Mouse (Mus musculus): ENCODE measurements around the gene Tatdn3. TPM values are rescaled to one million over a fixed set of nuclear protein-coding genes. Genes with fewer than 3 reads are reported as not detected.
"Not testable (repeated sequence)": the region's sequence is repeated elsewhere in the genome, so short reads cannot be mapped to it uniquely, and the experiment has no call there.

Gene Tatdn3
- polyA plus RNA-seq, 1 experiment from 2014 or later, result 15.3 TPM

GRCm38 (mm10) chr1:191025016-191026012 lies 37.4 kb downstream of the Tatdn3 start:
- ATAC-seq (ENCODE audit: low FRiP score, low read depth), result no peak; the same call in none of the 2 replicates
- Histone ChIP-seq H3K9me3 (no peaks in the 10 kb centered on the region), H3K27ac (peak overlapping the region; percentile 70)

GRCm38 (mm10) chr1:191023806-191024205 lies 38.9 kb downstream of the Tatdn3 start:
- not testable (repeated sequence) for H3K27ac ChIP-seq; H3K27me3 ChIP-seq; H3K36me3 ChIP-seq; H3K4me2 ChIP-seq (replicated peaks); ATAC-seq (ENCODE audit: low FRiP score, low read depth); H3K9ac ChIP-seq; H3K4me3 ChIP-seq; H3K9me3 ChIP-seq
- peaks cover 18% of the 10 kb centered on the region for H3K4me1 ChIP-seq
- 91% methylated on average over 6 of the region's 6 CpGs for WGBS

More at GRCm38 (mm10) chr1:191025016-191026012, 37.4 kb downstream of the Tatdn3 start:
- H3K27me3 ChIP-seq, result no peaks in the 10 kb centered on the region
- H3K4me1 ChIP-seq, result peaks cover 18% of the 10 kb centered on the region
- peak overlapping the region; percentile 81 for H3K9ac ChIP-seq
- H3K4me2 ChIP-seq (replicated peaks), result peak overlapping the region; percentile 98
- peak overlapping the region; percentile 75 for H3K4me3 ChIP-seq
- 2% methylated on average over 69 of the region's 69 CpGs for WGBS
- peaks cover 5% of the 10 kb centered on the region for H3K36me3 ChIP-seq

DNA sequence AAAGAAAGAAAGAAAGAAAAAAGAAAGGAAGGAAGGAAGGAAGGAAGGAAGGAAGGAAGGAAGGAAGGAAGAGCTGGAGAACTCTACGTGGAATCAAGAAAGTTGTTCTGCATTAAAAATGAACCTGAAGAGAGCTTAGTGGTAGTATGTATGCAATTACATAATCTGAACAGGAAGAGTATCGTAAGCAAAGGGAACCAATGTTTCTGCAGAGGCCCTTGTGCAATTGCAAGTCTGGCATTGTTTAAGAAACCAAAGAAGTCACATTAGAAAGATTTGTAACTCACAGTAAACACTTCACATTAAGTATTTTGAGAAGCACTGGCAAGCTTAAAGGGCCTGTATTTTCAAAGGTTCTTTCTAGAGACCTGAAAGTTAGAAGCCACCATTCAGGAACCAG lies 39.6 kb downstream of the Tatdn3 start:
- Histone ChIP-seq H3K27me3 (no peaks in the 10 kb centered on the region), H3K9ac (no peak overlapping the region), H3K9me3 (no peaks in the 10 kb centered on the region), H3K4me1 (peaks cover 18% of the 10 kb centered on the region), H3K36me3 (peaks cover 5% of the 10 kb centered on the region), H3K27ac (no peak overlapping the region), H3K4me2 (replicated peaks) (no peak overlapping the region), H3K4me3 (no peak overlapping the region)
- no peak for ATAC-seq (ENCODE audit: low FRiP score, low read depth)
- WGBS, result 73% methylated on average over 2 of the region's 2 CpGs

GRCm38 (mm10) chr1:191021016-191021415 lies 41.7 kb downstream of the Tatdn3 start:
- Histone ChIP-seq H3K9me3 (no peaks in the 10 kb centered on the region), H3K4me1 (peaks cover 11% of the 10 kb centered on the region), H3K4me2 (replicated peaks) (no peak overlapping the region), H3K4me3 (no peak overlapping the region), H3K9ac (no peak overlapping the region), H3K36me3 (peaks cover 5% of the 10 kb centered on the region), H3K27ac (no peak overlapping the region), H3K27me3 (no peaks in the 10 kb centered on the region)
- no peak for ATAC-seq (ENCODE audit: low FRiP score, low read depth)
- WGBS, result 54% methylated on average over 7 of the region's 7 CpGs

DNA sequence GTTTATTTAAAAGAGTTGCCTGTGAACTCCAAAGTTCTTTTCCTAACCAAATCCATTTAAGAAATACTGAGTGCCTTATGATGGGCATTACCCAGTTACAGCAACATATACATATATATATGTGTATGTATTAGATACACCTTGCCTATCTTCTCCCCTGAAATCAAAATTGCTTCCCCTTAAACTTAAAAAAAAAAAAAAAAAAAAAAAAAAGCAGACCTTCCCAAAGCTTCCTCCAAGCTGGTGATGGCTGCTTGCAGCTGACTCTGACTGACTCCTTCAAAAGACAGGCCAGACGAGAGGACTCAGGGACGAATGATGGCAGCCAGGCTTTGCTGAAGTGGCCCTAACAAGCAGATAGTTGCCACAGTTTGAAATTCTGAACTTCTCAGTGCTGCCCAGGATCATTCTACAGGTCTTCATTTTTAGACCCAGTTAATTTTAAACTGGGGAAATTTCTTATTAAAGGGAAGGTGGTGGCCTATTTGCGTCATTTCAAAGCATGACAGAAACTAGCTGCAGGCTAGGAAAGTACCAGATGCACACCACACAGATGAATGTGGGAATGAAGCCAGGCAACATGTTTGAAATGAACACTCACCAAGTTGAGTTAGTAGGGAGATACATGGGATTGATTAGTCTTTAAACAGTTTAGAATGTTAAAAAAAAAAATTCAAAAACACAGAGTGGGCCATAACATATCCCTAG lies 42.4 kb downstream of the Tatdn3 start:
- no peak overlapping the region for H3K4me3 ChIP-seq
- no peak overlapping the region for H3K4me2 ChIP-seq (replicated peaks)
- H3K27me3 ChIP-seq, result no peaks in the 10 kb centered on the region
- no peak overlapping the region for H3K9ac ChIP-seq
- ATAC-seq (ENCODE audit: low FRiP score, low read depth), result no peak
- WGBS, result 75% methylated on average over 3 of the region's 3 CpGs
- H3K27ac ChIP-seq, result no peak overlapping the region
- peaks cover 5% of the 10 kb centered on the region for H3K36me3 ChIP-seq
- H3K9me3 ChIP-seq, result no peaks in the 10 kb centered on the region
- peaks cover 10% of the 10 kb centered on the region for H3K4me1 ChIP-seq

DNA sequence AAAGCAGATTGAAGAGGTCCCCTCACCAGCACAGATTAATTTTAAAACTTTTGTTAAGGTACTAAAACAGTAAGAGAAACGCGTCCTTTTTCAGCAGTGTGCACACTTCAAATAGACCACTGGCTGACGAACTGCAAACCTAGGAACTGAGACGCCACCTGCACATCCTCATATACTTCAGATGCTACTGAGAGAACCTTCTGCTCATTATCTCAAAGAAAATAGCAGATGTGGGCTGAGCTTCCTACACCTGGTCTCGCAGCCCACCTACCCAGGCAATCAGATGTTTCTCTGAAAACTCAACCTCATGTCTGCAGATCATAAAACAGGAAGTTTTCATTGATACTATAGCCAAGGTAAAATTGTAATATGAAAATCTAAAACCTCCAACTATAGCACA lies 42.9 kb downstream of the Tatdn3 start:
- Histone ChIP-seq H3K4me3 (no peak overlapping the region), H3K4me1 (peaks cover 5% of the 10 kb centered on the region; the same call in 1 of the 2 replicates), H3K27me3 (no peaks in the 10 kb centered on the region), H3K4me2 (replicated peaks) (no peak overlapping the region), H3K27ac (no peak overlapping the region), H3K9me3 (no peaks in the 10 kb centered on the region), H3K36me3 (peaks cover 11% of the 10 kb centered on the region), H3K9ac (no peak overlapping the region)
- 88% methylated on average over 5 of the region's 5 CpGs for WGBS
- ATAC-seq (ENCODE audit: low FRiP score, low read depth), result no peak

- H3K9ac ChIP-seq, result no peak overlapping the region
- no peaks in the 10 kb centered on the region for H3K4me1 ChIP-seq
- H3K4me3 ChIP-seq, result no peak overlapping the region
- 92% methylated on average over 3 of the region's 3 CpGs for WGBS
- ATAC-seq (ENCODE audit: low FRiP score, low read depth), result no peak
- peaks cover 54% of the 10 kb centered on the region for H3K36me3 ChIP-seq
- H3K9me3 ChIP-seq, result no peaks in the 10 kb centered on the region
- H3K4me2 ChIP-seq (replicated peaks), result no peak overlapping the region
- H3K27ac ChIP-seq, result no peak overlapping the region
- H3K27me3 ChIP-seq, result no peaks in the 10 kb centered on the region
These were observed 48.5 kb downstream of the Tatdn3 start for GRCm38 (mm10) chr1:191014271-191014670.

DNA sequence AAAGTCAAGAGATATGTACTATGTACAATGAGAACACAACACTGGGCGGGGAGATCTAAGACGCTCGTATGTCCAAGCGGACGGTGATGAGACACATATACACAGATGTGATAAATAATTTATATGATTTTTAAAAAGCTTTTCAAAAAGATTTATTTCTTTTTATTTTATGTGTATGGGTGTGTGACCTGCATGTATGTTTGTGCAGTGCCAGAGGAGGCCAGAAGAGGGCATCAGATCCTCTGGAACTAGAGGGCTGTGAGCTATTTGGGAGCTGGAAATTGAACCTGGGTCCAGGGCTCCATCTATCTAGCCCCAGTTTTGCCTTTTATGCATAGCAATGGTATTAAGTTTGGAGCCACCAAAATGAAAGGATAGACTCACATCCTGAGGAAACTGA lies 54.0 kb downstream of the Tatdn3 start:
- H3K4me1 ChIP-seq, result no peaks in the 10 kb centered on the region
- H3K9me3 ChIP-seq, result no peaks in the 10 kb centered on the region
- no peak overlapping the region for H3K27ac ChIP-seq
- ATAC-seq (ENCODE audit: low FRiP score, low read depth), result no peak
- H3K4me3 ChIP-seq, result no peak overlapping the region
- H3K27me3 ChIP-seq, result no peaks in the 10 kb centered on the region
- 96% methylated on average over 5 of the region's 5 CpGs for WGBS
- no peak overlapping the region for H3K4me2 ChIP-seq (replicated peaks)
- H3K9ac ChIP-seq, result no peak overlapping the region
- peaks cover 73% of the 10 kb centered on the region for H3K36me3 ChIP-seq

GRCm38 (mm10) chr1:191002201-191002600 lies 60.5 kb downstream of the Tatdn3 start:
- H3K4me2 ChIP-seq (replicated peaks), result no peak overlapping the region
- H3K9ac ChIP-seq, result no peak overlapping the region
- no peaks in the 10 kb centered on the region for H3K4me1 ChIP-seq
- H3K4me3 ChIP-seq, result no peak overlapping the region
- H3K36me3 ChIP-seq, result peaks cover 15% of the 10 kb centered on the region
- no peak for ATAC-seq (ENCODE audit: low FRiP score, low read depth)
- H3K27me3 ChIP-seq, result no peaks in the 10 kb centered on the region
- no peak overlapping the region for H3K27ac ChIP-seq
- WGBS, result 53% methylated on average over 6 of the region's 6 CpGs
- H3K9me3 ChIP-seq, result peaks cover 6% of the 10 kb centered on the region; the same call in 1 of the 2 replicates

- Histone ChIP-seq H3K4me1 (no peaks in the 10 kb centered on the region), H3K4me3 (no peak overlapping the region), H3K4me2 (replicated peaks) (no peak overlapping the region), H3K27ac (no peak overlapping the region), H3K36me3 (peaks cover 12% of the 10 kb centered on the region; the same call in 1 of the 2 replicates), H3K9ac (no peak overlapping the region), H3K9me3 (peaks cover 6% of the 10 kb centered on the region; the same call in 1 of the 2 replicates), H3K27me3 (no peaks in the 10 kb centered on the region)
- no peak for ATAC-seq (ENCODE audit: low FRiP score, low read depth)
- 78% methylated on average over 3 of the region's 3 CpGs for WGBS
These were observed 62.0 kb downstream of the Tatdn3 start for GRCm38 (mm10) chr1:191000686-191001085.

DNA sequence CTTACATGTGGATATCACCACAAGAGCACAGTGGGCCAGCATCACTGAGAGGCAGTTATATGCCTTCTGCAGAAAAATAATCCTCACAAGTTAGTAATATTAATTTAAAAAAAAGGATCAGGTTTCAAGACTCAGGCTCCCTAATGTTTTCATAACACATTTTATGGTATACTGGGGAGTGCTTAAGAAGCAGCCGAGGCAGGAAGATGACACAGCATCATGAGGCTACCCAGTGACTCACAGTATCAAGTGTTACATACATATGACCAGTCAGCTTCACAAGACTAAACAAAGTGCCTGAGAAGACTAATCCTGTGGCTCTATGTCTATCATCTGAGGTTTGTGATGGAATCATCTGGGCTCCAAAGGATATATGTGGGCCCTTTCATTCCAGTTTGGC lies 64.7 kb downstream of the Tatdn3 start:
- ATAC-seq (ENCODE audit: low FRiP score, low read depth), result no peak
- Histone ChIP-seq H3K9ac (no peak overlapping the region), H3K4me1 (no peaks in the 10 kb centered on the region), H3K4me3 (no peak overlapping the region), H3K27me3 (no peaks in the 10 kb centered on the region), H3K9me3 (peaks cover 6% of the 10 kb centered on the region; the same call in 1 of the 2 replicates), H3K36me3 (no peaks in the 10 kb centered on the region), H3K27ac (no peak overlapping the region), H3K4me2 (replicated peaks) (no peak overlapping the region)
- 66% methylated on average over 1 of the region's 1 CpGs for WGBS

GRCm38 (mm10) chr1:190996346-190996877 lies 66.3 kb downstream of the Tatdn3 start:
- no peak overlapping the region for H3K27ac ChIP-seq
- H3K9me3 ChIP-seq, result peaks cover 6% of the 10 kb centered on the region; the same call in 1 of the 2 replicates
- no peak overlapping the region for H3K9ac ChIP-seq
- no peaks in the 10 kb centered on the region for H3K4me1 ChIP-seq
- 68% methylated on average over 6 of the region's 6 CpGs for WGBS
- H3K4me3 ChIP-seq, result no peak overlapping the region
- no peaks in the 10 kb centered on the region for H3K27me3 ChIP-seq
- no peaks in the 10 kb centered on the region for H3K36me3 ChIP-seq
- no peak for ATAC-seq (ENCODE audit: low FRiP score, low read depth)
- no peak overlapping the region for H3K4me2 ChIP-seq (replicated peaks)

Data from limb, embryonic 13.5 days (tissue).